12 mouse cellular contexts compared by ENCODE assay signal in the genomic region with DNA sequence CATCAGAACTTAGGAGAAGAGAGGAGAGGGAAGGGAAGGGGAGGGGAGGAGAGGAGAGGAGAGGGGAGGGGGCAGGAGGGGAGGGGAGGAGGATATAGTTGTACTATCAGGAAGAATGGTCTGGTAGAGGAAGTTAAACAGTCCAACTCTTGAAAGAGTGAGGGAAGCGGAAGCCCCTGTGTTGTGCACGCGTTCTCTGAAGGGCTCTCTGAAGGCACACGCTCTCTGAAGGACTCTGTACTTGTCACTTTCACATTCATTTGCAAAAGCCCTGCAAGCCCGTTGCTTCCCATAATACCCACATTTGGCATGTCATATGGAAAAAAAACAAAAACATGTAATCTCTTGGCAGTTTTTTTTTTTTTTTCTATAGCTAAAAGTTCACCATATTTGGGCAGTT.
DNase-seq lines count a peak whose midpoint lies in the region; ATAC-seq and TF ChIP-seq lines count a peak whose summit lies in the region.
"Had no signal": no experiment of that assay in that cellular context is flagged by ENCODE, and none has a peak within 500 bp of the region (broad histone marks: within the 10 kb centered on the region; RNA-seq: fewer than 3 reads in every experiment).

No protein-coding gene starts in this region.

- no peaks in the 10 kb centered on the region for H3K36me3 ChIP-seq in spleen, adult 2 months (ENCODE audit: control insufficient read depth, insufficient read depth, low read length)
- no peaks in the 10 kb centered on the region for H3K36me3 ChIP-seq in forebrain, embryonic 16.5 days (ENCODE audit: control insufficient read depth, insufficient read depth)
- H3K36me3 ChIP-seq in forebrain, embryonic 10.5 days (replicated peaks), result no peaks in the 10 kb centered on the region
- H3K36me3 ChIP-seq: heart, embryonic 13.5 days; liver, embryonic 13.5 days had no signal

- ATAC-seq in monocyte, adult 5-6 weeks (replicated peaks; ENCODE audit: insufficient number of reproducible peaks, low FRiP score, low TSS enrichment, poor library complexity, severe bottlenecking), result peak; percentile 66
- ATAC-seq in forebrain, embryonic 16.5 days, result no peak

- 14% methylated on average over 5 of the region's 5 CpGs for WGBS in spleen, adult 2 months
- WGBS in forebrain, embryonic 16.5 days, result 72% methylated on average over 5 of the region's 5 CpGs
- WGBS in forebrain, embryonic 10.5 days, result 90% methylated on average over 5 of the region's 5 CpGs

- H3K4me3 ChIP-seq in spleen, adult 2 months (ENCODE audit: extremely low read depth, insufficient read depth, insufficient read length), result 0 out of 2 replicates have a peak overlapping the region, but pooled peaks have one; percentile 1
- no peak overlapping the region for H3K4me3 ChIP-seq in embryonic fibroblast, embryonic 13.5 days (ENCODE audit: insufficient read depth, low read length)
- no peak overlapping the region for H3K4me3 ChIP-seq in forebrain, embryonic 16.5 days (replicated peaks; ENCODE audit: low read length)
- H3K4me3 ChIP-seq in forebrain, embryonic 10.5 days, result no peak overlapping the region
- H3K4me3 ChIP-seq: heart, embryonic 13.5 days; liver, embryonic 13.5 days had no signal

- no peak overlapping the region for H3K27ac ChIP-seq in spleen, adult 2 months (ENCODE audit: insufficient read depth, low read length)
- H3K27ac ChIP-seq in embryonic fibroblast, embryonic 13.5 days (ENCODE audit: insufficient read depth, low read length), result peak overlapping the region; percentile 72
- H3K27ac ChIP-seq in forebrain, embryonic 16.5 days (ENCODE audit: low read length), result no peak overlapping the region
- no peak overlapping the region for H3K27ac ChIP-seq in forebrain, embryonic 10.5 days
- H3K27ac ChIP-seq: liver, embryonic 13.5 days had no signal

- peak in 1 of 2 experiments; percentile 40 for DNase-seq in spleen, adult 2 months (ENCODE audit: low read depth in 1 of 2, low spot score in 2 of 2)
- DNase-seq in spleen, postnatal 14 days (ENCODE audit: low spot score in 2 of 2), result no peak
- no peak for DNase-seq in Muller cell, postnatal 12 days (ENCODE audit: inconsistent ontology term)
- no peak for DNase-seq in forebrain, embryonic 10.5 days (ENCODE audit: extremely low spot score, low spot score)
- DNase-seq: cerebellum, adult 11 months; kidney, adult 18-20 months; liver, embryonic 13.5 days; retina, postnatal 1 day had no signal

- H3K4me2 ChIP-seq in forebrain, embryonic 16.5 days (ENCODE audit: low read length), result no peak overlapping the region
- H3K4me2 ChIP-seq: heart, embryonic 13.5 days; liver, embryonic 13.5 days had no signal

- no peaks in the 10 kb centered on the region for H3K27me3 ChIP-seq in spleen, adult 2 months (ENCODE audit: control insufficient read depth, insufficient read depth, low read length)
- H3K27me3 ChIP-seq in forebrain, embryonic 16.5 days (replicated peaks; ENCODE audit: control insufficient read depth, insufficient read depth, low read length), result no peaks in the 10 kb centered on the region
- H3K27me3 ChIP-seq in forebrain, embryonic 10.5 days (ENCODE audit: poor library complexity, severe bottlenecking), result no peaks in the 10 kb centered on the region
- H3K27me3 ChIP-seq: heart, embryonic 13.5 days; liver, embryonic 13.5 days had no signal

- no peak for TF ChIP-seq CTCF in spleen, adult 2 months (IDR thresholded peaks at IDR 0.05; ENCODE audit: extremely low read depth, insufficient read depth, insufficient read length, insufficient replicate concordance)
- no peak for TF ChIP-seq CTCF in embryonic fibroblast, embryonic 13.5 days (IDR thresholded peaks at IDR 0.05; ENCODE audit: borderline replicate concordance, insufficient read depth, low read length)

- peaks cover 6% of the 10 kb centered on the region; the same call in 1 of the 2 replicates for H3K4me1 ChIP-seq in spleen, adult 2 months (ENCODE audit: control insufficient read depth, insufficient read depth, insufficient read length)
- peaks cover 5% of the 10 kb centered on the region; the same call in 1 of the 2 replicates for H3K4me1 ChIP-seq in embryonic fibroblast, embryonic 13.5 days (ENCODE audit: control insufficient read depth, insufficient read depth, low read length)
- no peaks in the 10 kb centered on the region for H3K4me1 ChIP-seq in forebrain, embryonic 16.5 days (replicated peaks; ENCODE audit: control insufficient read depth, insufficient read depth, low read length)
- H3K4me1 ChIP-seq in forebrain, embryonic 10.5 days, result no peaks in the 10 kb centered on the region
- H3K4me1 ChIP-seq: liver, embryonic 13.5 days had no signal

- H3K9ac ChIP-seq in forebrain, embryonic 16.5 days (replicated peaks; ENCODE audit: low read depth, low read length), result no peak overlapping the region
- H3K9ac ChIP-seq: heart, embryonic 13.5 days; liver, embryonic 13.5 days had no signal

- no peak for TF ChIP-seq POLR2A in spleen, adult 2 months (IDR thresholded peaks at IDR 0.05; ENCODE audit: low read depth, low read length)
- TF ChIP-seq POLR2A in embryonic fibroblast, embryonic 13.5 days (IDR thresholded peaks at IDR 0.05; ENCODE audit: low read depth, low read length), result no peak

- H3K9me3 ChIP-seq in forebrain, embryonic 16.5 days (ENCODE audit: control insufficient read depth, low read length), result no peaks in the 10 kb centered on the region
- no peaks in the 10 kb centered on the region for H3K9me3 ChIP-seq in forebrain, embryonic 10.5 days
- H3K9me3 ChIP-seq: heart, embryonic 13.5 days; liver, embryonic 13.5 days had no signal
